Mouse (Mus musculus) CD4-positive, CD25-positive, alpha-beta regulatory T cell, adult 2 months (primary cell): ENCODE data around the gene Ctu1.
A peak's percentile ranks its signal among the peaks of the same experiment; 100 is the strongest.
"Not testable (repeated sequence)": the region's sequence is repeated elsewhere in the genome, so short reads cannot be mapped to it uniquely, and the experiment has no call there.

ENCODE experiments used
- DNase-seq: peaks from one replicate; pipeline ENCODE4 v3.0.0-alpha.2; 2012; ENCODE audit warnings: low read depth, low spot score

The Ctu1 gene

GRCm38 (mm10) chr7:43671809-43672580, at the start of gene Ctu1:
Gene Ctu1 (plus strand): TSS chr7:43672016.
- peak; percentile 92 for DNase-seq

- no peak for DNase-seq
Measured at GRCm38 (mm10) chr7:43622927-43623326, 48.9 kb upstream of the Ctu1 start.

GRCm38 (mm10) chr7:43623819-43624218, 48.0 kb upstream of the Ctu1 start:
- DNase-seq: no peak

- DNase-seq: no peak
Measured at GRCm38 (mm10) chr7:43625065-43625464, 46.8 kb upstream of the Ctu1 start.

- no peak for DNase-seq
Measured at GRCm38 (mm10) chr7:43625794-43626422, 45.9 kb upstream of the Ctu1 start.

GRCm38 (mm10) chr7:43633940-43634339, 37.9 kb upstream of the Ctu1 start:
- DNase-seq: no peak

GRCm38 (mm10) chr7:43634500-43634899, 37.3 kb upstream of the Ctu1 start, which contains the start of gene Ceacam18:
Gene Ceacam18 (plus strand): TSS chr7:43634707.
- DNase-seq: no peak

GRCm38 (mm10) chr7:43636194-43636593, 35.6 kb upstream of the Ctu1 start:
- no peak for DNase-seq

GRCm38 (mm10) chr7:43637118-43637517, 34.7 kb upstream of the Ctu1 start:
- DNase-seq: no peak

GRCm38 (mm10) chr7:43642587-43642986, 29.2 kb upstream of the Ctu1 start:
- no peak for DNase-seq

- DNase-seq: no peak
Measured at GRCm38 (mm10) chr7:43643046-43643652, 28.7 kb upstream of the Ctu1 start.

- DNase-seq: no peak
Measured at GRCm38 (mm10) chr7:43652683-43653082, 19.1 kb upstream of the Ctu1 start.

- no peak for DNase-seq
Measured at GRCm38 (mm10) chr7:43654519-43654918, 17.3 kb upstream of the Ctu1 start.

- no peak for DNase-seq
Measured at GRCm38 (mm10) chr7:43656232-43656631, 15.6 kb upstream of the Ctu1 start.

- DNase-seq: no peak
Measured at GRCm38 (mm10) chr7:43660002-43660401, 11.8 kb upstream of the Ctu1 start, which contains the start of gene Siglece. Gene Siglece (minus strand): TSS chr7:43660161.

GRCm38 (mm10) chr7:43662804-43663203, 9.0 kb upstream of the Ctu1 start:
- DNase-seq: no peak

GRCm38 (mm10) chr7:43667221-43667620, 4.6 kb upstream of the Ctu1 start:
- DNase-seq: not testable (repeated sequence)

GRCm38 (mm10) chr7:43668582-43668981, 3.2 kb upstream of the Ctu1 start:
- peak; percentile 76 for DNase-seq

- DNase-seq: no peak
Measured at GRCm38 (mm10) chr7:43671064-43671808, 580 bp upstream of the Ctu1 start.

GRCm38 (mm10) chr7:43672581-43673260, 905 bp downstream of the Ctu1 start:
- no peak for DNase-seq

- DNase-seq: no peak
Measured at GRCm38 (mm10) chr7:43675091-43675490, 3.3 kb downstream of the Ctu1 start.
